Mouse (Mus musculus): Measurements from ENCODE around the gene Megf9.

GRCm38 (mm10) chr4:70515514-70515913 lies 19.3 kb downstream of the Megf9 start:
- TF ChIP-seq CTCF (IDR thresholded peaks at IDR 0.05), result no peak
- no peak for TF ChIP-seq EP300 (IDR thresholded peaks at IDR 0.05)

Measured in lung, postnatal 0 days (tissue).